ENCODE assay signal across 25 mouse cellular contexts in genomic region chr17:3667287-3667686, GRCm38 (mm10). TPM values are rescaled to one million over a fixed set of nuclear protein-coding genes. Genes with fewer than 3 reads are reported as not detected.
DNase-seq lines count a peak whose midpoint lies in the region; ATAC-seq and TF ChIP-seq lines count a peak whose summit lies in the region.
"Had no signal": no experiment of that assay in that cellular context is flagged by ENCODE, and none has a peak within 500 bp of the region (broad histone marks: within the 10 kb centered on the region; RNA-seq: fewer than 3 reads in every experiment).

No protein-coding gene starts in this region.

- 0 out of 2 replicates have a peak, but pooled peaks have one; percentile 43 for ATAC-seq in forebrain, embryonic 13.5 days
- no peak for ATAC-seq in forebrain, embryonic 12.5 days (ENCODE audit: low FRiP score)
- ATAC-seq in forebrain, embryonic 16.5 days = peak; percentile 61
- ATAC-seq in forebrain, postnatal 0 days = no peak
- ATAC-seq in midbrain, embryonic 14.5 days (ENCODE audit: low FRiP score, low TSS enrichment) = no peak
- no peak for ATAC-seq in midbrain, embryonic 15.5 days (replicated peaks)
- ATAC-seq: activated CD4-positive, CD25-positive, alpha-beta regulatory T cell, adult 4 months; CD4-positive, CD25-positive, alpha-beta regulatory T cell, adult 4 months; forebrain, embryonic 15.5 days; Patski had no signal

- H3K4me3 ChIP-seq in forebrain, embryonic 13.5 days = no peak overlapping the region
- no peak overlapping the region for H3K4me3 ChIP-seq in forebrain, embryonic 12.5 days (replicated peaks)
- no peak overlapping the region for H3K4me3 ChIP-seq in forebrain, embryonic 16.5 days (replicated peaks; ENCODE audit: low read length)
- no peak overlapping the region for H3K4me3 ChIP-seq in forebrain, postnatal 0 days (ENCODE audit: low read depth, low read length)
- H3K4me3 ChIP-seq in midbrain, embryonic 14.5 days (replicated peaks; ENCODE audit: low read depth, low read length) = no peak overlapping the region
- no peak overlapping the region for H3K4me3 ChIP-seq in midbrain, embryonic 15.5 days
- H3K4me3 ChIP-seq: embryonic facial prominence, embryonic 10.5 days; embryonic facial prominence, embryonic 12.5 days; forebrain, embryonic 15.5 days had no signal

- no peaks in the 10 kb centered on the region for H3K27me3 ChIP-seq in forebrain, embryonic 13.5 days
- no peaks in the 10 kb centered on the region for H3K27me3 ChIP-seq in forebrain, embryonic 12.5 days
- H3K27me3 ChIP-seq in forebrain, embryonic 16.5 days (replicated peaks; ENCODE audit: control insufficient read depth, insufficient read depth, low read length) = no peaks in the 10 kb centered on the region
- H3K27me3 ChIP-seq in forebrain, postnatal 0 days (ENCODE audit: insufficient read depth, low read length) = no peaks in the 10 kb centered on the region
- no peaks in the 10 kb centered on the region for H3K27me3 ChIP-seq in midbrain, embryonic 14.5 days (ENCODE audit: control insufficient read depth, insufficient read depth, low read length)
- H3K27me3 ChIP-seq in midbrain, embryonic 15.5 days (replicated peaks) = no peaks in the 10 kb centered on the region
- H3K27me3 ChIP-seq: CH12.LX; embryonic facial prominence, embryonic 12.5 days; forebrain, embryonic 15.5 days had no signal

- no peak for DNase-seq in forebrain, postnatal 0 days
- DNase-seq in midbrain, embryonic 14.5 days = peak; percentile 51
- DNase-seq: adrenal gland, adult 2 months; adrenal gland, postnatal 10 days; adrenal gland, postnatal 25 days; B cell, adult 2 months; cerebellum, adult 11-12 months; cerebellum, adult 2 months; cerebellum, adult 9-10 months; cerebellum, postnatal 10 days; cerebellum, postnatal 25 days had no signal

- no peak overlapping the region for H3K4me2 ChIP-seq in forebrain, embryonic 13.5 days
- H3K4me2 ChIP-seq in forebrain, embryonic 12.5 days = no peak overlapping the region
- no peak overlapping the region for H3K4me2 ChIP-seq in forebrain, embryonic 16.5 days (ENCODE audit: low read length)
- H3K4me2 ChIP-seq in forebrain, postnatal 0 days (ENCODE audit: low read depth) = no peak overlapping the region
- no peak overlapping the region for H3K4me2 ChIP-seq in midbrain, embryonic 14.5 days (ENCODE audit: low read length)
- no peak overlapping the region for H3K4me2 ChIP-seq in midbrain, embryonic 15.5 days
- H3K4me2 ChIP-seq: embryonic facial prominence, embryonic 12.5 days; forebrain, embryonic 15.5 days had no signal

- TF ChIP-seq CTCF in forebrain, postnatal 0 days (IDR thresholded peaks at IDR 0.05; ENCODE audit: low read depth) = no peak

- no peak overlapping the region for H3K9ac ChIP-seq in forebrain, embryonic 13.5 days
- no peak overlapping the region for H3K9ac ChIP-seq in forebrain, embryonic 12.5 days
- H3K9ac ChIP-seq in forebrain, embryonic 16.5 days (replicated peaks; ENCODE audit: low read depth, low read length) = no peak overlapping the region
- no peak overlapping the region for H3K9ac ChIP-seq in forebrain, postnatal 0 days
- H3K9ac ChIP-seq in midbrain, embryonic 14.5 days (replicated peaks; ENCODE audit: low read length) = no peak overlapping the region
- no peak overlapping the region for H3K9ac ChIP-seq in midbrain, embryonic 15.5 days
- H3K9ac ChIP-seq: embryonic facial prominence, embryonic 12.5 days; forebrain, embryonic 15.5 days had no signal

- 59% methylated on average over 4 of the region's 4 CpGs for WGBS in forebrain, embryonic 13.5 days
- WGBS in forebrain, embryonic 12.5 days = 66% methylated on average over 4 of the region's 4 CpGs
- 28% methylated on average over 4 of the region's 4 CpGs for WGBS in forebrain, embryonic 16.5 days
- WGBS in forebrain, postnatal 0 days = 49% methylated on average over 4 of the region's 4 CpGs
- 60% methylated on average over 4 of the region's 4 CpGs for WGBS in midbrain, embryonic 14.5 days
- WGBS in midbrain, embryonic 15.5 days = 53% methylated on average over 4 of the region's 4 CpGs

- H3K4me1 ChIP-seq in forebrain, embryonic 13.5 days = no peaks in the 10 kb centered on the region
- H3K4me1 ChIP-seq in forebrain, embryonic 12.5 days = no peaks in the 10 kb centered on the region
- no peaks in the 10 kb centered on the region for H3K4me1 ChIP-seq in forebrain, embryonic 16.5 days (replicated peaks; ENCODE audit: control insufficient read depth, insufficient read depth, low read length)
- H3K4me1 ChIP-seq in forebrain, postnatal 0 days (ENCODE audit: insufficient read depth) = no peaks in the 10 kb centered on the region
- no peaks in the 10 kb centered on the region for H3K4me1 ChIP-seq in midbrain, embryonic 14.5 days (ENCODE audit: control insufficient read depth, insufficient read depth, low read length)
- H3K4me1 ChIP-seq in midbrain, embryonic 15.5 days = no peaks in the 10 kb centered on the region
- H3K4me1 ChIP-seq: embryonic facial prominence, embryonic 10.5 days; embryonic facial prominence, embryonic 12.5 days; forebrain, embryonic 15.5 days had no signal

- no peaks in the 10 kb centered on the region for H3K36me3 ChIP-seq in forebrain, embryonic 13.5 days (ENCODE audit: poor library complexity, severe bottlenecking)
- no peaks in the 10 kb centered on the region for H3K36me3 ChIP-seq in forebrain, embryonic 12.5 days (replicated peaks)
- H3K36me3 ChIP-seq in forebrain, embryonic 16.5 days (ENCODE audit: control insufficient read depth, insufficient read depth) = no peaks in the 10 kb centered on the region
- H3K36me3 ChIP-seq in forebrain, postnatal 0 days (ENCODE audit: insufficient read depth) = no peaks in the 10 kb centered on the region
- H3K36me3 ChIP-seq in midbrain, embryonic 14.5 days (ENCODE audit: control insufficient read depth, insufficient read depth, low read length) = no peaks in the 10 kb centered on the region
- no peaks in the 10 kb centered on the region for H3K36me3 ChIP-seq in midbrain, embryonic 15.5 days (replicated peaks)
- H3K36me3 ChIP-seq: embryonic facial prominence, embryonic 10.5 days; embryonic facial prominence, embryonic 12.5 days; forebrain, embryonic 15.5 days; G1E had no signal

- no peaks in the 10 kb centered on the region for H3K9me3 ChIP-seq in forebrain, embryonic 13.5 days (replicated peaks)
- H3K9me3 ChIP-seq in forebrain, embryonic 12.5 days = no peaks in the 10 kb centered on the region
- H3K9me3 ChIP-seq in forebrain, embryonic 16.5 days (ENCODE audit: control insufficient read depth, low read length) = no peaks in the 10 kb centered on the region
- H3K9me3 ChIP-seq in forebrain, postnatal 0 days (ENCODE audit: low read length) = no peaks in the 10 kb centered on the region
- no peaks in the 10 kb centered on the region for H3K9me3 ChIP-seq in midbrain, embryonic 14.5 days (ENCODE audit: control insufficient read depth, low read length)
- H3K9me3 ChIP-seq in midbrain, embryonic 15.5 days = no peaks in the 10 kb centered on the region
- H3K9me3 ChIP-seq: embryonic facial prominence, embryonic 10.5 days; embryonic facial prominence, embryonic 12.5 days; forebrain, embryonic 15.5 days; G1E had no signal

- no peak overlapping the region for H3K27ac ChIP-seq in forebrain, embryonic 13.5 days
- no peak overlapping the region for H3K27ac ChIP-seq in forebrain, embryonic 12.5 days
- H3K27ac ChIP-seq in forebrain, embryonic 16.5 days (ENCODE audit: low read length) = no peak overlapping the region
- no peak overlapping the region for H3K27ac ChIP-seq in forebrain, postnatal 0 days (ENCODE audit: low read depth, low read length)
- no peak overlapping the region for H3K27ac ChIP-seq in midbrain, embryonic 14.5 days (replicated peaks; ENCODE audit: low read depth, low read length)
- no peak overlapping the region for H3K27ac ChIP-seq in midbrain, embryonic 15.5 days
- H3K27ac ChIP-seq: embryonic facial prominence, embryonic 10.5 days; embryonic facial prominence, embryonic 12.5 days; forebrain, embryonic 15.5 days had no signal

RNA-seq across cellular contexts. Expression of gene Nox3, which starts 28.8 kb away (rescaled TPM):
- not detected in 2 replicates for polyA plus RNA-seq in forebrain, embryonic 13.5 days (2015; fragmentation: Nextera tagmentation; extraction: Ambion mirVana)
- not detected in 2 replicates for polyA plus RNA-seq in forebrain, embryonic 12.5 days (2016; fragmentation: Nextera tagmentation; extraction: Ambion mirVana)
- not detected in 2 replicates for polyA plus RNA-seq in forebrain, embryonic 16.5 days (2015; fragmentation: Nextera tagmentation; extraction: Ambion mirVana)
- not detected in 2 replicates for total RNA-seq in forebrain, postnatal 0 days (2014; rRNA removed)
- polyA plus RNA-seq in forebrain, postnatal 0 days (2015; fragmentation: Nextera tagmentation; extraction: Ambion mirVana) = not detected in 2 replicates
- polyA plus RNA-seq in midbrain, embryonic 14.5 days (2014; fragmentation: Nextera tagmentation; extraction: Ambion mirVana) = not detected in 2 replicates
- polyA plus RNA-seq in midbrain, embryonic 15.5 days (2015; fragmentation: Nextera tagmentation; extraction: Ambion mirVana) = not detected in 2 replicates
- total RNA-seq: adrenal gland, adult 2 months; adrenal gland, postnatal 10 days; adrenal gland, postnatal 25 days; adrenal gland, postnatal 4 days; CH12.LX; G1E had no signal
- polyA plus RNA-seq: activated CD4-positive, CD25-positive, alpha-beta regulatory T cell, adult 4 months; adrenal gland, adult 2 months; CD4-positive, CD25-positive, alpha-beta regulatory T cell, adult 4 months; cerebellum, adult 2 months; cortical plate, adult 2 months; forebrain, embryonic 15.5 days; G1E; Patski had no signal

Comparison
In these comparisons a context has a peak if more than half of its experiments do, and no peak if none do; other contexts are left out.
1. ATAC-seq: peak in forebrain, embryonic 13.5 days (single experiment) and forebrain, embryonic 16.5 days (single experiment); none in forebrain, embryonic 12.5 days (single experiment), forebrain, postnatal 0 days (single experiment), midbrain, embryonic 14.5 days (single experiment) and midbrain, embryonic 15.5 days (single experiment).